Mouse (Mus musculus): ENCODE data around the gene Gm49392.
"Not testable (repeated sequence)": the region's sequence is repeated elsewhere in the genome, so short reads cannot be mapped to it uniquely, and the experiment has no call there.

- not testable (repeated sequence) for TF ChIP-seq CTCF (conservative IDR thresholded peaks at IDR 0.05; ENCODE audit: low read length); POU5F1 (IDR thresholded peaks at IDR 0.05; ENCODE audit: borderline replicate concordance, low read length)
Observed at GRCm38 (mm10) chr13:60896794-60897193, at the start of gene Gm49392.
